Mouse (Mus musculus) midbrain, postnatal 0 days (tissue): Measurements from ENCODE around the gene Lztr1. TPM values are rescaled to one million over a fixed set of nuclear protein-coding genes. Genes with fewer than 3 reads are reported as not detected.

Source experiments
- ATAC-seq: fragments of 200-750 bp; cut with Nextera tagmentation; 2 replicates; pipeline ENCODE4 v1.8.0; 2017; ENCODE audit warnings: moderate number of reproducible peaks, mild to moderate bottlenecking, moderate TSS enrichment, moderate library complexity; ENCODE audit not compliant: low FRiP score
- DNase-seq: peaks from one replicate; pipeline ENCODE4 v3.0.0-alpha.2; 2015; ENCODE audit warnings: low spot score
- H3K27ac ChIP-seq: fragments of 300-500 bp; sonication (generic); 2 replicates; pipeline ENCODE4 v1.5.1; 2014; ENCODE audit warnings: low read depth, mild to moderate bottlenecking, low read length, mixed read lengths
- H3K27me3 ChIP-seq: fragments of 300-500 bp; sonication (generic); 2 replicates; pipeline ENCODE4 v1.6.1; 2014; ENCODE audit warnings: low read length, control low read depth, mixed read lengths; ENCODE audit not compliant: insufficient read depth
- H3K36me3 ChIP-seq: fragments of 300-500 bp; sonication (generic); 2 replicates; pipeline ENCODE4 v1.6.1; 2014; ENCODE audit warnings: low read length, control low read depth, mixed read lengths; ENCODE audit not compliant: insufficient read depth
- H3K4me1 ChIP-seq: fragments of 300-500 bp; sonication (generic); 2 replicates; pipeline ENCODE4 v1.6.1; 2014; ENCODE audit warnings: mild to moderate bottlenecking, control low read depth, antibody characterized with exemption, low read length, mixed read lengths; ENCODE audit not compliant: insufficient read depth
- H3K4me2 ChIP-seq: fragments of 300-500 bp; sonication (generic); 2 replicates; pipeline ENCODE4 v1.6.1; 2014; ENCODE audit warnings: low read depth, mild to moderate bottlenecking, low read length, mixed read lengths; ENCODE audit not compliant: poor library complexity, severe bottlenecking
- H3K4me3 ChIP-seq: fragments of 300-500 bp; sonication (generic); 2 replicates; pipeline ENCODE4 v1.5.1; 2014; ENCODE audit warnings: low read depth, mild to moderate bottlenecking, low read length, moderate library complexity
- H3K9ac ChIP-seq: fragments of 300-500 bp; sonication (generic); replicated peaks from 2 replicates; pipeline ENCODE4 v1.6.1; 2014; ENCODE audit warnings: mild to moderate bottlenecking, low read length, moderate library complexity, mixed read lengths; ENCODE audit not compliant: poor library complexity, severe bottlenecking
- H3K9me3 ChIP-seq: fragments of 300-500 bp; sonication (generic); 2 replicates; pipeline ENCODE4 v1.6.1; 2016; ENCODE audit warnings: low read length, control low read depth
- CTCF ChIP-seq: IDR thresholded peaks from 2 replicates; pipeline ENCODE4 v1.5.1; 2016; ENCODE audit warnings: antibody characterized with exemption, mild to moderate bottlenecking
- WGBS: fragments of 180-500 bp; shearing (Covaris S2); extraction: QIAGEN DNeasy Blood & Tissue Kit; methylation state at CpG from one replicate; pipeline ENCODE4 v1.1.7; 2014; 5-methylcytosine and 5-hydroxymethylcytosine counted together
- polyA plus RNA-seq: library from polyadenylated mRNA; unstranded; fragments of >200 nt; fragmentation: Nextera tagmentation; extraction: Ambion mirVana; gene quantifications from 2 replicates; pipeline ENCODE4 v1.2.1, GENCODE M21; 2015
- total RNA-seq: library from RNA; depleted of rRNA; stranded (reverse); fragments of >200 nt; gene quantifications from 2 replicates; pipeline ENCODE4 v1.2.3, GENCODE M21; 2014

Lztr1 gene
- total and polyA plus RNA-seq, 2 experiments from 2014 or later = 94.0 to 221 TPM

- DNase-seq = no peak
- no peak overlapping the region for H3K4me2 ChIP-seq
- H3K27ac ChIP-seq = no peak overlapping the region
- H3K9me3 ChIP-seq = no peaks in the 10 kb centered on the region
- H3K4me3 ChIP-seq = no peak overlapping the region
- H3K36me3 ChIP-seq = peaks cover 47% of the 10 kb centered on the region
- TF ChIP-seq CTCF = no peak
- H3K9ac ChIP-seq = no peak overlapping the region
- H3K27me3 ChIP-seq = no peaks in the 10 kb centered on the region
- no peak for ATAC-seq
- peaks cover 10% of the 10 kb centered on the region for H3K4me1 ChIP-seq
Measured at GRCm38 (mm10) chr16:17527606-17528005, 19.1 kb downstream of the Lztr1 start.

DNA sequence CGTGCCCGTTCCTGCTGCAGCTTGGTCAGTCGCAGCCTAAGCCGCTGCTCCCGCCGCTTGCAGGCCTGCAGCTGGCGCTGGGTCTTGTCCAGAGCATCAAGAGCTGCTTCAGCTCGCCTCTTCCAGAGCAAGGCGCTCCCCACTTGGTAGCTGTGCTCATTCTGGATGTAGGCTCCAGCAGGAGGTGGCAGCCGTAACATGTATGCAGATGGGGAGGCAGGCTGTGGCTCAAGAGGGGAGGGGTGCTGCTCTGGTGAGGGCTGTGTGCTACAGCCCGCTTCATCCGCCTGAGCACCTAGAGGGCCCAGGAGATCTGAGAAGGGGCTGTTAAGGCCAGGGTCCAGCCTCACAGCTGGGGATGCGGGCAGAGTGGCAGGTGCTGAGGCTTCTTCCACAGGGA, 19.8 kb downstream of the Lztr1 start:
- no peak overlapping the region for H3K9ac ChIP-seq
- no peaks in the 10 kb centered on the region for H3K9me3 ChIP-seq
- peaks cover 10% of the 10 kb centered on the region for H3K4me1 ChIP-seq
- H3K4me3 ChIP-seq = no peak overlapping the region
- no peak overlapping the region for H3K27ac ChIP-seq
- H3K27me3 ChIP-seq = no peaks in the 10 kb centered on the region
- DNase-seq = no peak
- 85% methylated on average over 13 of the region's 13 CpGs for WGBS
- peaks cover 40% of the 10 kb centered on the region for H3K36me3 ChIP-seq
- no peak for TF ChIP-seq CTCF
- no peak overlapping the region for H3K4me2 ChIP-seq
- ATAC-seq = no peak

DNA sequence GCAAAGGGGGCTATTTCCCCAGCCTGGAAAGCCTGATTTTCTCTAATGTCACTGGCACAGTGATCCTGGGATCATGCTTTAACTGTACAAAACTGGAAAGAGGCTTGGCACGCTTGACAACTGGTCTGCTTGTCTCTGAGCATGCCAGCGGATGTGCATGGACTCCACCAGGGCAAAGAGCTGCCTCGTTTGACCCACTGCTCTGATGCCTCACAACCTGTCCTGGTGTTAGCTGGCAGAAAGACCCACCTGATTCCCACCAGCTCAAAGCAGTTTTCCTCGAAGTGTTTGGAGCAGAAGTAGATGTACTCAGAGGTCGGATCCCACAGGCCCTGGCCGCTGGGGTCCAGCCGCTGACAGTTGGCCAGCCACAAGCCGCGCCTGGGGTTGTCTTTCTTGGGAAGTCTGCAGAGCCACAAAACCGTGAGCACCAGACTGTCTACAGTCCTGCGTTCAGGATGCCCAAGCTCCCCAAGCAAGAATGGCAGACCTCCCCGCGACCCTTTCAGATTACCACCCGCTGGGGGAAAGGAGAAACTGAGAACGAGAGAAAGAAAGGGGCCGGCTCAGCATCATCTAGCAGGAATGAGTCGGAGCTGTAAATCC, 21.6 kb downstream of the Lztr1 start:
- Histone ChIP-seq H3K4me2 (peak overlapping the region; percentile 89), H3K4me1 (peaks cover 10% of the 10 kb centered on the region), H3K9ac (peak overlapping the region; percentile 83), H3K27ac (peak overlapping the region; percentile 98), H3K36me3 (peaks cover 25% of the 10 kb centered on the region), H3K27me3 (no peaks in the 10 kb centered on the region), H3K4me3 (peak overlapping the region; percentile 64), H3K9me3 (no peaks in the 10 kb centered on the region)
- no peak for TF ChIP-seq CTCF
- 18% methylated on average over 17 of the region's 17 CpGs for WGBS
- DNase-seq (no peak), ATAC-seq (peak; percentile 8; the same call in 1 of the 2 replicates)

DNA sequence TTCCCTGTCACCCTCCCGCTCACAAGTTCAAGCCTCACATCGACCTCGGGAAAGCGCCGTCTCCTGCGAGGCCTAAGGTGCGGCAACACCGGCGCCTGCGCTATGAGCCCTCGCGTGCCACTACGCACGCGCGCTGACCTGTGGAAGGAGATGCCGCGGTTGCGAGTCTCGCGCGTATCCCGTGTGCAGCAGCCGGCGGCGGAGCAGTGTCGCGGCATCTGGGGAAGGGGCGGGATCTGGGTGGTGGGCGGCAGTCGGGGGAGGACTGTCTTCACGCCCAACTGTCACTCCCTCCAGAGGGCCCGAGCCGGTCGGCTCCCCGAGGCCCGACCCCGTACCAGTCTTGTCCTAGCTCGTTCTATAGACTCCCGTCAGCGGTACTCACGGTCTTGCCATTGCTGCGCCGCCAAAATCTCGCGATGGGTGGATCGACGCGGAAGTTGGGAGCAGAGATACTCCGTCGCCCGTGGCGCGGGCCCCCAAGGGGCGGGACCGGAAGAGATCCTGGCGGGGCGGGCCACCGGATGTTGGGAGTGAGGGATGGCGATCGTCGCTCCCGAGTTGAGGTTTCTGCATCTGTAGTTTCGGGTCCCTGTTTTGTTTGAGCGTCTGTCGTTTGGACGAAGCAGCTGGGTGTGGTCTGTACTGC, 22.3 kb downstream of the Lztr1 start, which contains the start of gene Thap7:
TSS of gene Thap7 (minus strand) at position 497 of the 649 bp plus-strand sequence.
- ATAC-seq (peak; percentile 96), DNase-seq (peak; percentile 97)
- Histone ChIP-seq H3K36me3 (peaks cover 19% of the 10 kb centered on the region), H3K27ac (peak within 1 kb of the TSS; percentile 98), H3K4me2 (peak within 1 kb of the TSS; percentile 89), H3K4me3 (peak within 1 kb of the TSS; percentile 64), H3K9me3 (no peaks in the 10 kb centered on the region), H3K27me3 (no peaks in the 10 kb centered on the region), H3K9ac (peak within 1 kb of the TSS; percentile 83), H3K4me1 (peaks cover 10% of the 10 kb centered on the region)
- WGBS = under 1% methylated on average over 67 of the region's 67 CpGs
- TF ChIP-seq CTCF = no peak

- ATAC-seq (no peak), DNase-seq (no peak)
- peaks cover 8% of the 10 kb centered on the region; the same call in 1 of the 2 replicates for H3K36me3 ChIP-seq
- H3K4me1 ChIP-seq = peaks cover 10% of the 10 kb centered on the region
- no peak overlapping the region for H3K9ac ChIP-seq
- no peaks in the 10 kb centered on the region for H3K27me3 ChIP-seq
- H3K9me3 ChIP-seq = no peaks in the 10 kb centered on the region
- H3K4me3 ChIP-seq = no peak overlapping the region
- H3K27ac ChIP-seq = no peak overlapping the region
- 70% methylated on average over 4 of the region's 4 CpGs for WGBS
- TF ChIP-seq CTCF = peak; percentile 53
- H3K4me2 ChIP-seq = no peak overlapping the region
Measured at GRCm38 (mm10) chr16:17532271-17532670, 23.8 kb downstream of the Lztr1 start.

DNA sequence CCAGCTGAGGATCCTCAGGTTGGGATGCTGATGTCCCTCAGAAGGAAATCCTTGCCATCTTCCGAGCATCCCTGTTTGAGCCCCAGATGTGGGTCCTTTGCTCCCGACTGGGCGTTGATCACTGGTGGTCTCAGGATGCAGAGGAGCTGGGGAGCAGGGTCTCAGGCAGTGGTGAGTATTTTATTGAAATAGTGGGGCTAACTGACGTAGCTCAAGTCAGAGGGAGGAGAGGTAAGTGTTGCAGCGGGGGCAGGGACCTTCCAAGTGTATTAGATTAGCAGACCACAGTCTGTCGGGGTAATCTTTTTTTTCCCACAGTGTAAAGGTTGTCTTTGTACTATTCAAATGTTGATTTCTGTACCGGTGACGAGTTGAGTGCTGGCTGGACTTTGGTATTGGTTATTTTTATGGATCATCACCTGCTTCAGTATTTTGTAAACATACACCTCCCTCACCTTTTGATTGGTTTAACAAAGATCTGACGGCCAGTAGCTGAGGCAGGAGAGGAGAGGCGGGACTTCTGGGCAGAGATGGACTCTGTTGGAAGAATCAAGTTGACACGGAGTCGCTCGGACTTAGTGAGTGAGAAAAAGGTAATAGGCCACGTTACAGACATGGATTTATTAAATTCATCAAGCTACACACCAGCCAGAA, 24.3 kb downstream of the Lztr1 start:
- 71% methylated on average over 14 of the region's 14 CpGs for WGBS
- H3K4me1 ChIP-seq = peaks cover 10% of the 10 kb centered on the region
- peaks cover 6% of the 10 kb centered on the region; the same call in 1 of the 2 replicates for H3K36me3 ChIP-seq
- H3K4me2 ChIP-seq = no peak overlapping the region
- TF ChIP-seq CTCF = no peak
- ATAC-seq (no peak), DNase-seq (no peak)
- no peaks in the 10 kb centered on the region for H3K9me3 ChIP-seq
- H3K9ac ChIP-seq = no peak overlapping the region
- no peak overlapping the region for H3K4me3 ChIP-seq
- no peak overlapping the region for H3K27ac ChIP-seq
- H3K27me3 ChIP-seq = no peaks in the 10 kb centered on the region
